Mouse (Mus musculus): Measurements from ENCODE around the gene Mrpl47.

DNA sequence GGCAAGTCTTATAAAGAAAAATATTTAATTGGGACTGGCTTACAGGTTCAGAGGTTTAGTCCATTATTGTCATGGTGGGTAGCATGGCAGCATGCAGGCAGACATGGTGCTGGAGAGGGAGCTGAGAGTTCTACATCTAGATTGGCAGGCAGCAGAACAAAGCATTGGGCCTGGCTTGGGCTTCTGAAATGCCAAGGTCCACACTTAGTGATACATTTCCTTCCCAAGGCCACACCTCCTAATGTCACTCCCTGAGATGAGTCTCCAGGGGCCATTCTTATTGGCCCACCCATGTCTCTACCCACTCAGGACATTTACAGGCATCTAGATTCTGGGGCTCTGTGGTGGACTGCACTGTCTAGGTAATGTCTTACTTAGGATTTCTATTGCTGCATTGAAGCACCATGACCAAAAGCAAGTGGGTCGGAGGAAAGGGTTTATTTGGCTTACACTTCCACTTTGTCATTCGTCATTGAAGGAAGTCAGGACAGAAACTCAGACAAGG lies 4.9 kb upstream of the Mrpl47 start:
- TF ChIP-seq CTCF (IDR thresholded peaks at IDR 0.05; ENCODE audit: borderline replicate concordance, control insufficient read depth, extremely low read depth, insufficient read depth, low read length, poor library complexity) (no peak), POLR2A (IDR thresholded peaks at IDR 0.05; ENCODE audit: control insufficient read depth, extremely low read depth, insufficient read depth, low read length, poor library complexity) (no peak)
